Mouse (Mus musculus) ES-Bruce4 (cell line): ENCODE data around the gene Lmo7. TPM values are rescaled to one million over a fixed set of nuclear protein-coding genes. Genes with fewer than 3 reads are reported as not detected.

ENCODE experiments used
- H3K27ac ChIP-seq: 2 replicates; pipeline ENCODE4 v1.5.1; 2012; ENCODE audit warnings: low read length, inconsistent platforms; ENCODE audit not compliant: insufficient read depth
- H3K27me3 ChIP-seq: 2 replicates; pipeline ENCODE4 v1.6.1; 2012; ENCODE audit warnings: mild to moderate bottlenecking, low read length, inconsistent platforms; ENCODE audit not compliant: control insufficient read depth, poor library complexity, insufficient read depth, severe bottlenecking
- H3K36me3 ChIP-seq: 2 replicates; pipeline ENCODE4 v1.6.1; 2012; ENCODE audit warnings: inconsistent platforms, mild to moderate bottlenecking, low read length, moderate library complexity; ENCODE audit not compliant: control insufficient read depth, poor library complexity, insufficient read depth, severe bottlenecking
- H3K4me1 ChIP-seq: one replicate; pipeline ENCODE4 v1.8.1; 2011; ENCODE audit warnings: low read length; ENCODE audit not compliant: control insufficient read depth, insufficient read depth
- H3K4me3 ChIP-seq: 2 replicates; pipeline ENCODE4 v1.5.1; 2011; ENCODE audit warnings: low read depth, mild to moderate bottlenecking, low read length
- H3K9ac ChIP-seq: 2 replicates; pipeline ENCODE4 v1.6.1; 2012; ENCODE audit warnings: low read depth, mild to moderate bottlenecking, inconsistent platforms; ENCODE audit not compliant: poor library complexity, severe bottlenecking
- H3K9me3 ChIP-seq: replicated peaks from 2 replicates; pipeline ENCODE4 v1.6.1; 2012; ENCODE audit warnings: mild to moderate bottlenecking, low read length, inconsistent platforms; ENCODE audit not compliant: control insufficient read depth, poor library complexity, insufficient read depth, severe bottlenecking
- CTCF ChIP-seq: IDR thresholded peaks from one replicate; pipeline ENCODE4 v1.8.1; 2011; ENCODE audit warnings: low read depth, low read length
- EP300 ChIP-seq: IDR thresholded peaks from 2 replicates; pipeline ENCODE4 v1.6.1; 2011; ENCODE audit warnings: low read depth, low read length; ENCODE audit not compliant: insufficient read depth
- POLR2A ChIP-seq: IDR thresholded peaks from one replicate; pipeline ENCODE4 v1.8.1; 2011; ENCODE audit warnings: low read length; ENCODE audit not compliant: insufficient read depth
- polyA plus RNA-seq: library from polyadenylated mRNA; stranded (reverse); fragments of >200 nt; gene quantifications from 2 replicates; pipeline ENCODE4 v1.2.4, GENCODE M21; 2011; ENCODE audit warnings: low read depth; ENCODE audit not compliant: missing spikeins, insufficient read depth, insufficient read length

Gene Lmo7
- polyA plus RNA-seq, 1 experiment, result 28.2 TPM

DNA sequence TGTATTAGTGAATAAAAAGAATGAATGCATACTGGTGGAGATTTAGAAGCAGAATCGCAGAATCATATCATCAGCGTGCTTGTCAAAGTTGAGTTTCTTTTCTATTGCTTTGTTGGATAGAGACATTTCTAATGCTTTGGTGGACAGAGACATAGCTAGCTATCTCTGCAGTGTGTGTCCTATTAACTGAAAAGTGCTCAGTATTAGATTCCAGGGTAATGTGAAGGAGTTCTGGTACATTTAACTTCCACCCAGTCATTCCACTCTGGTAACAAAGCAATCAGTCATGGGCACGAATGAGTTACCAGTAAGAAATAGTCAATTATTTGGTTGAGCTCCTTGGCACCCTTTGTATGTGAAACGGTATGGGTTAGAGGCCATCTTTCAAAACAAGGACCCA, 76.8 kb downstream of the Lmo7 start:
- H3K27ac ChIP-seq, result no peak overlapping the region
- TF ChIP-seq CTCF, result no peak
- no peak for TF ChIP-seq EP300
- TF ChIP-seq POLR2A, result no peak
- no peaks in the 10 kb centered on the region for H3K4me1 ChIP-seq
- no peaks in the 10 kb centered on the region for H3K36me3 ChIP-seq
- H3K4me3 ChIP-seq, result no peak overlapping the region
- H3K9ac ChIP-seq, result no peak overlapping the region
- no peaks in the 10 kb centered on the region for H3K9me3 ChIP-seq
- H3K27me3 ChIP-seq, result no peaks in the 10 kb centered on the region

GRCm38 (mm10) chr14:101816450-101816849, 86.7 kb downstream of the Lmo7 start:
- TF ChIP-seq EP300, result no peak
- TF ChIP-seq CTCF, result no peak
- Histone ChIP-seq H3K9ac (no peak overlapping the region), H3K4me1 (no peaks in the 10 kb centered on the region), H3K4me3 (no peak overlapping the region), H3K27ac (no peak overlapping the region), H3K36me3 (no peaks in the 10 kb centered on the region), H3K9me3 (no peaks in the 10 kb centered on the region), H3K27me3 (no peaks in the 10 kb centered on the region)

- no peaks in the 10 kb centered on the region; the same call in 1 of the 2 replicates for H3K27me3 ChIP-seq
These were observed 92.6 kb downstream of the Lmo7 start for GRCm38 (mm10) chr14:101822390-101822789.

DNA sequence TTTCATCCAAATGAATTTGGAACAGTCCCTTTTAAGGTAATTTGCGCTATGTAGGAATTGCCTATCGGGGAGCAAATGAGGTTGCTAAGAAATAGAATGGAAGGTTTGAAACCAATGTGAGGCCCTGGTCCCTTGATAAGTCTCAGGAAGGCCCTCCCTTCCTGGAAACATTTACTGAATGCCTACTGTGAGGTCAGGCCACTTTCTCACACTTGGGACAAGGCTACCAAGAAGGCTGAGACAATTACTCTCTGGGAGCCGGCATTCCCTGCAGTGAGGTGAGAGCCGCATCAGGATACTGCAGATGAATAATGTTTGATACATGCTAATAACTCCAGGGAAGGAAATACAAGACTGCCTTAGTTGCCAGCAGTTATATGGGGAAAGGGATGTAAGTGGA, 93.1 kb downstream of the Lmo7 start:
- no peaks in the 10 kb centered on the region for H3K36me3 ChIP-seq
- H3K27me3 ChIP-seq, result no peaks in the 10 kb centered on the region; the same call in 1 of the 2 replicates
- no peak overlapping the region for H3K4me3 ChIP-seq
- no peaks in the 10 kb centered on the region for H3K4me1 ChIP-seq
- H3K27ac ChIP-seq, result no peak overlapping the region
- H3K9ac ChIP-seq, result no peak overlapping the region
- H3K9me3 ChIP-seq, result no peaks in the 10 kb centered on the region
- TF ChIP-seq EP300 (no peak), CTCF (no peak), POLR2A (no peak)

More at GRCm38 (mm10) chr14:101822390-101822789, 92.6 kb downstream of the Lmo7 start:
- no peak for TF ChIP-seq CTCF
- Histone ChIP-seq H3K9me3 (no peaks in the 10 kb centered on the region), H3K27ac (no peak overlapping the region), H3K9ac (no peak overlapping the region), H3K4me3 (no peak overlapping the region), H3K36me3 (no peaks in the 10 kb centered on the region), H3K4me1 (no peaks in the 10 kb centered on the region)

GRCm38 (mm10) chr14:101829676-101830075, 99.9 kb downstream of the Lmo7 start:
- no peak overlapping the region for H3K27ac ChIP-seq
- H3K36me3 ChIP-seq, result no peaks in the 10 kb centered on the region
- H3K9ac ChIP-seq, result no peak overlapping the region
- no peaks in the 10 kb centered on the region for H3K4me1 ChIP-seq
- H3K27me3 ChIP-seq, result no peaks in the 10 kb centered on the region
- H3K9me3 ChIP-seq, result no peaks in the 10 kb centered on the region
- no peak overlapping the region for H3K4me3 ChIP-seq
- TF ChIP-seq CTCF (no peak), EP300 (no peak), POLR2A (no peak)

GRCm38 (mm10) chr14:101830116-101830515, 100.4 kb downstream of the Lmo7 start:
- no peaks in the 10 kb centered on the region for H3K36me3 ChIP-seq
- no peak for TF ChIP-seq CTCF
- TF ChIP-seq POLR2A, result no peak
- TF ChIP-seq EP300, result no peak
- no peak overlapping the region for H3K27ac ChIP-seq
- no peaks in the 10 kb centered on the region for H3K4me1 ChIP-seq
- H3K9ac ChIP-seq, result no peak overlapping the region
- no peaks in the 10 kb centered on the region for H3K27me3 ChIP-seq
- no peaks in the 10 kb centered on the region for H3K9me3 ChIP-seq
- no peak overlapping the region for H3K4me3 ChIP-seq
